Mouse (Mus musculus) heart, embryonic 14.5 days (tissue): Measurements from ENCODE around the gene Zfp646. TPM values are rescaled to one million over a fixed set of nuclear protein-coding genes. Genes with fewer than 3 reads are reported as not detected.

Experiments used
- ATAC-seq: fragments of 200-750 bp; cut with Nextera tagmentation; 2 replicates; pipeline ENCODE4 v1.8.0; 2017; ENCODE audit warnings: low read depth, moderate TSS enrichment; ENCODE audit not compliant: insufficient number of reproducible peaks, insufficient read depth, low FRiP score
- H3K27ac ChIP-seq, 2 experiments: fragments of 200-500 bp in 1 of 2; fragments of 300-500 bp in 1 of 2; sonication (generic) in 1 of 2; replicated peaks in 1 of 2; 2 replicates each; pipeline ENCODE4 v1.5.1; 2012 to 2014; ENCODE audit warnings: low read depth in 2 of 2, low read length in 2 of 2, control low read depth in 1 of 2, mild to moderate bottlenecking in 1 of 2, mixed read lengths in 1 of 2; ENCODE audit not compliant: control insufficient read depth in 1 of 2, insufficient read depth in 1 of 2
- H3K27me3 ChIP-seq: fragments of 300-500 bp; sonication (generic); 2 replicates; pipeline ENCODE4 v1.6.1; 2014; ENCODE audit warnings: mild to moderate bottlenecking, low read length, control low read depth; ENCODE audit not compliant: control insufficient read depth, insufficient read depth
- H3K36me3 ChIP-seq: fragments of 300-500 bp; sonication (generic); 2 replicates; pipeline ENCODE4 v1.6.1; 2014; ENCODE audit warnings: mild to moderate bottlenecking, control low read depth, low read length, mixed read lengths; ENCODE audit not compliant: control insufficient read depth, insufficient read depth
- H3K4me1 ChIP-seq, 2 experiments: fragments of 200-500 bp in 1 of 2; fragments of 300-500 bp in 1 of 2; sonication (generic) in 1 of 2; 2 replicates each; pipeline ENCODE4 v1.6.1; 2012 to 2014; ENCODE audit warnings: low read length in 2 of 2, control low read depth in 1 of 2, mixed read lengths in 1 of 2; ENCODE audit not compliant: control insufficient read depth in 2 of 2, insufficient read depth in 2 of 2
- H3K4me2 ChIP-seq: fragments of 300-500 bp; sonication (generic); 2 replicates; pipeline ENCODE4 v1.6.1; 2014; ENCODE audit warnings: mild to moderate bottlenecking, low read length
- H3K4me3 ChIP-seq, 2 experiments: fragments of 200-500 bp in 1 of 2; fragments of 300-500 bp in 1 of 2; sonication (generic) in 1 of 2; 2 replicates each; pipeline ENCODE4 v1.5.1; 2012 to 2014; ENCODE audit warnings: low read length in 2 of 2, mild to moderate bottlenecking in 2 of 2, control low read depth in 1 of 2, low read depth in 1 of 2, moderate library complexity in 1 of 2; ENCODE audit not compliant: control insufficient read depth in 1 of 2, insufficient read depth in 1 of 2
- H3K9ac ChIP-seq: fragments of 300-500 bp; sonication (generic); 2 replicates; pipeline ENCODE4 v1.6.1; 2014; ENCODE audit warnings: mild to moderate bottlenecking, low read length
- H3K9me3 ChIP-seq: fragments of 300-500 bp; sonication (generic); 2 replicates; pipeline ENCODE4 v1.6.1; 2016; ENCODE audit warnings: low read length, control low read depth; ENCODE audit not compliant: control insufficient read depth
- WGBS: fragments of 180-500 bp; shearing (Covaris S2); extraction: QIAGEN DNeasy Blood & Tissue Kit; methylation state at CpG from one replicate; pipeline ENCODE4 v1.1.7; 2014; 5-methylcytosine and 5-hydroxymethylcytosine counted together
- polyA plus RNA-seq: library from polyadenylated mRNA; unstranded; fragments of >200 nt; fragmentation: Nextera tagmentation; extraction: Ambion mirVana; gene quantifications from 2 replicates; pipeline ENCODE4 v1.2.1, GENCODE M21; 2014

Zfp646 gene
- polyA plus RNA-seq, 1 experiment from 2014 or later, result 8.9 TPM

- Histone ChIP-seq H3K4me2 (no peak overlapping the region), H3K4me3 (no peak overlapping the region), H3K9me3 (no peaks in the 10 kb centered on the region), H3K36me3 (peaks cover 22% of the 10 kb centered on the region), H3K4me1 (peaks cover 6 to 7% of the 10 kb centered on the region in 2 experiments; a peak in 3 of 4 replicates), H3K27me3 (no peaks in the 10 kb centered on the region), H3K27ac (no peak overlapping the region), H3K9ac (no peak overlapping the region)
- 55% methylated on average over 13 of the region's 13 CpGs for WGBS
- ATAC-seq, result no peak
These were observed 20.4 kb downstream of the Zfp646 start for GRCm38 (mm10) chr7:127896384-127896783.

- WGBS, result 83% methylated on average over 7 of the region's 7 CpGs
- Histone ChIP-seq H3K4me1 (peaks cover 6 to 7% of the 10 kb centered on the region in 2 experiments; a peak in 3 of 4 replicates), H3K27ac (no peak overlapping the region), H3K36me3 (peaks cover 14% of the 10 kb centered on the region), H3K4me2 (no peak overlapping the region), H3K9ac (no peak overlapping the region), H3K4me3 (no peak overlapping the region), H3K27me3 (no peaks in the 10 kb centered on the region), H3K9me3 (no peaks in the 10 kb centered on the region)
- ATAC-seq, result no peak
These were observed 21.5 kb downstream of the Zfp646 start for GRCm38 (mm10) chr7:127897542-127897941.

- WGBS, result 34% methylated on average over 10 of the region's 10 CpGs
- Histone ChIP-seq H3K4me1 (peaks cover 6 to 7% of the 10 kb centered on the region in 2 experiments; a peak in 3 of 4 replicates), H3K36me3 (peaks cover 6% of the 10 kb centered on the region), H3K4me2 (no peak overlapping the region), H3K4me3 (no peak overlapping the region), H3K27me3 (no peaks in the 10 kb centered on the region), H3K9me3 (no peaks in the 10 kb centered on the region), H3K27ac (no peak overlapping the region), H3K9ac (no peak overlapping the region)
- no peak for ATAC-seq
These were observed 22.3 kb downstream of the Zfp646 start for GRCm38 (mm10) chr7:127898179-127898956.

- Histone ChIP-seq H3K4me1 (peaks cover 5 to 6% of the 10 kb centered on the region in 2 experiments; a peak in 3 of 4 replicates), H3K9me3 (no peaks in the 10 kb centered on the region), H3K27ac (no peak overlapping the region), H3K9ac (no peak overlapping the region), H3K36me3 (no peaks in the 10 kb centered on the region), H3K4me3 (no peak overlapping the region), H3K4me2 (no peak overlapping the region), H3K27me3 (no peaks in the 10 kb centered on the region)
- ATAC-seq, result no peak
- 38% methylated on average over 7 of the region's 7 CpGs for WGBS
These were observed 24.0 kb downstream of the Zfp646 start for GRCm38 (mm10) chr7:127899997-127900396.

GRCm38 (mm10) chr7:127901772-127902171, 25.8 kb downstream of the Zfp646 start:
- no peak overlapping the region for H3K4me3 ChIP-seq
- ATAC-seq, result no peak

DNA sequence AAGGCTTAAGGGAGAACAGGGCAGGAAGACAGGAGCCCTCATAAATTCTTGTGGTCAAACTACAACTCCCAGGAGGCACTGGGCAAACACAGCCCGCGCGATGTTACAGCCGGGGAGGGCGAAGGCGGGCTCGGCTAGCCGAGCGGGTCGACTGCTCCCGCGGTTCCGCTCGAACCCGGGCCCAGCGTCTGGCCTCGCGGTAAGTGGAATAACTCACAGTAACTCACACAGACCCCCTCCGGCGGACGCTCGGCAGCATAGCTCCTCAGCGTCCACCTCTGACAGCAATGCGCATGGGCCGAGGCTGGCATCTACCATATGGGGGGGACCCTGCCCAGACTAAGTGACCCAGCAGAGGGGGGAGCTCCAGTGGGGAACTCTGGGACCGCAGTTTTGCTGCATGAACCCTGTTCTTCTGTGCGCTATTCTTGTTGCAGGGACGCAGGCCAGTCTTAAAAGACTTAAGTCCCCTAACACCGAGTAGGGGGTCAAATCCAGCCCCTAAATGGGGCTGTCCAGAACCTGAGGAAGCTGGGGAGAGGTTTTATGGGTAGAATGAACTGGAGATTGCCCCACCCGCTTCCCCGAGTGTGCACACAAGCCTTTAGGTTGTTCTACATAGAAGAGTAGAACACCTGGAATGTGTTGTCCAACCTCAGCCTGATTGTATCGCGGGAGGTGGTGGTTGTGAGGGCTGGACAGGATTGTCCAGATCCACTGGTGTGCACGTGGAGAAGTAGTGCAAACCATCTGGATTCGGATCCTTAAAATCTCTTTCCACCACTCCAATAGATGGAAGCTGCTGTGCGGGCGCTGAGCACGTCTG, 28.2 kb downstream of the Zfp646 start, which contains the start of gene Bckdk:
Gene Bckdk, plus strand, starts transcription at position 112 of the 826 bp plus-strand sequence.
- 9% methylated on average over 38 of the region's 38 CpGs for WGBS
- Histone ChIP-seq H3K36me3 (peaks cover 41% of the 10 kb centered on the region), H3K27ac (peak within 1 kb of the TSS; percentile 79 to 84), H3K27me3 (no peaks in the 10 kb centered on the region), H3K9me3 (no peaks in the 10 kb centered on the region), H3K4me2 (peak within 1 kb of the TSS; percentile 93), H3K9ac (peak within 1 kb of the TSS; percentile 79), H3K4me1 (peaks cover 5 to 6% of the 10 kb centered on the region in 2 experiments; a peak in 3 of 4 replicates), H3K4me3 (peak within 1 kb of the TSS; percentile 59 to 94)
- ATAC-seq, result peak; percentile 78

More at GRCm38 (mm10) chr7:127901772-127902171, 25.8 kb downstream of the Zfp646 start:
- Histone ChIP-seq H3K9me3 (no peaks in the 10 kb centered on the region), H3K27me3 (no peaks in the 10 kb centered on the region), H3K4me1 (peaks cover 5 to 6% of the 10 kb centered on the region in 2 experiments; a peak in 3 of 4 replicates), H3K27ac (no peak overlapping the region), H3K4me2 (no peak overlapping the region), H3K36me3 (peaks cover 17% of the 10 kb centered on the region), H3K9ac (no peak overlapping the region)
- 74% methylated on average over 2 of the region's 2 CpGs for whole genome bisulfite sequencing

GRCm38 (mm10) chr7:127907939-127908338, 31.9 kb downstream of the Zfp646 start:
- Histone ChIP-seq H3K27me3 (no peaks in the 10 kb centered on the region), H3K4me1 (peaks cover 7 to 10% of the 10 kb centered on the region in 2 experiments), H3K36me3 (peaks cover 51% of the 10 kb centered on the region), H3K9me3 (no peaks in the 10 kb centered on the region), H3K4me3 (no peak overlapping the region), H3K4me2 (no peak overlapping the region), H3K9ac (no peak overlapping the region), H3K27ac (no peak overlapping the region)
- no peak for ATAC-seq
- WGBS, result 93% methylated on average over 12 of the region's 12 CpGs
